Mouse (Mus musculus): Measurements from ENCODE around the gene Tspo2.

- TF ChIP-seq CTCF (IDR thresholded peaks at IDR 0.05; ENCODE audit: low read depth) (no peak), EP300 (IDR thresholded peaks at IDR 0.05; ENCODE audit: low read depth) (no peak)
Observed at GRCm38 (mm10) chr17:48418781-48419180, 32.5 kb downstream of the Tspo2 start.

Measured in liver, embryonic 14.5 days (tissue).